Mouse (Mus musculus) layer of hippocampus, postnatal 25 days (tissue): ENCODE results near the gene Ccdc186. TPM values are rescaled to one million over a fixed set of nuclear protein-coding genes. Genes with fewer than 3 reads are reported as not detected.
A peak's percentile ranks its signal among the peaks of the same experiment; 100 is the strongest.

Experiments
- DNase-seq, 2 experiments: peaks; one replicate each; pipeline ENCODE4 v3.0.0; 2022; ENCODE audit warnings: mixed read lengths in 2 of 2, low spot score in 1 of 2; ENCODE audit errors: extremely low spot score in 1 of 2
- total RNA-seq, 2 experiments: library from RNA; stranded (reverse); gene quantifications; 2 replicates each; pipeline ENCODE4 v1.2.3; 2021

Gene Ccdc186
- total RNA-seq, result 10 to 100 TPM; 44.4 to 46.3 TPM

GRCm38 (mm10) chr19:56821798-56822447 lies at the start of gene Ccdc186:
Gene Ccdc186, minus strand, starts transcription at chr19:56822190.
- peak; percentile 93 for DNase-seq

GRCm38 (mm10) chr19:56867701-56868100 lies 45.7 kb upstream of the Ccdc186 start:
- DNase-seq, result no peak

- DNase-seq, result no peak
These were observed 34.5 kb upstream of the Ccdc186 start for GRCm38 (mm10) chr19:56856455-56856854.

- DNase-seq, result no peak
These were observed 30.6 kb upstream of the Ccdc186 start for GRCm38 (mm10) chr19:56852590-56852989.

GRCm38 (mm10) chr19:56842974-56843373 lies 21.0 kb upstream of the Ccdc186 start:
- DNase-seq, result no peak

- DNase-seq, result no peak
These were observed 17.1 kb upstream of the Ccdc186 start for GRCm38 (mm10) chr19:56838942-56839706.

- no peak for DNase-seq
These were observed 13.3 kb upstream of the Ccdc186 start for GRCm38 (mm10) chr19:56835340-56835739.

GRCm38 (mm10) chr19:56830163-56830562 lies 8.2 kb upstream of the Ccdc186 start:
- no peak for DNase-seq

GRCm38 (mm10) chr19:56829267-56829666 lies 7.3 kb upstream of the Ccdc186 start:
- no peak for DNase-seq

- DNase-seq, result no peak
These were observed 6.3 kb upstream of the Ccdc186 start for GRCm38 (mm10) chr19:56828305-56828704.

GRCm38 (mm10) chr19:56826047-56826631 lies 4.1 kb upstream of the Ccdc186 start, which contains the start of gene Tdrd1:
Gene Tdrd1, plus strand, starts transcription at chr19:56826209.
- no peak for DNase-seq

- no peak for DNase-seq
These were observed 452 bp upstream of the Ccdc186 start for GRCm38 (mm10) chr19:56822448-56822836.

- DNase-seq, result no peak
These were observed 771 bp downstream of the Ccdc186 start for GRCm38 (mm10) chr19:56821040-56821797.

- DNase-seq, result peak in 1 of 2 experiments; percentile 27
These were observed 4.0 kb downstream of the Ccdc186 start for GRCm38 (mm10) chr19:56817851-56818526.

GRCm38 (mm10) chr19:56813360-56813759 lies 8.6 kb downstream of the Ccdc186 start:
- no peak for DNase-seq

- DNase-seq, result peak in 1 of 2 experiments; percentile 56
These were observed 10.4 kb downstream of the Ccdc186 start for GRCm38 (mm10) chr19:56811590-56811989.

- no peak for DNase-seq
These were observed 11.3 kb downstream of the Ccdc186 start for GRCm38 (mm10) chr19:56810641-56811146.

- no peak for DNase-seq
These were observed 13.2 kb downstream of the Ccdc186 start for GRCm38 (mm10) chr19:56808771-56809170.

GRCm38 (mm10) chr19:56807122-56807521 lies 14.9 kb downstream of the Ccdc186 start:
- DNase-seq, result no peak

GRCm38 (mm10) chr19:56805366-56805765 lies 16.6 kb downstream of the Ccdc186 start:
- no peak for DNase-seq
